Mouse (Mus musculus): ENCODE measurements at regions not wholly inside any gene's neighbourhood (a gene's known extent, or its start where the extent isn't known, plus 50 kb on each side); places are given as distances from the start of the nearest gene placed in this dataset.

- TF ChIP-seq TAL1 (conservative IDR thresholded peaks at IDR 0.05; ENCODE audit: low read depth, low read length) (no peak), GATA1 (IDR thresholded peaks at IDR 0.05; ENCODE audit: borderline replicate concordance, low read length) (no peak), CTCF (IDR thresholded peaks at IDR 0.05; ENCODE audit: low read depth, low read length) (no peak), POLR2AphosphoS5 (IDR thresholded peaks at IDR 0.05; ENCODE audit: insufficient replicate concordance, low read depth, low read length) (no peak), GATA2 (IDR thresholded peaks at IDR 0.05; ENCODE audit: borderline replicate concordance, low read depth, low read length) (no peak)
These were observed 272.4 kb upstream of the Xylt1 start for GRCm38 (mm10) chr7:117108391-117108790.
